Mouse (Mus musculus) intestine, embryonic 15.5 days (tissue): ENCODE data around the gene Gatad2b. TPM values are rescaled to one million over a fixed set of nuclear protein-coding genes. Genes with fewer than 3 reads are reported as not detected.

ENCODE experiments used
- ATAC-seq: fragments of 200-750 bp; cut with Nextera tagmentation; 2 replicates; pipeline ENCODE4 v1.8.0; 2017; ENCODE audit warnings: moderate TSS enrichment, moderate library complexity
- H3K27ac ChIP-seq: fragments of 300-500 bp; sonication (generic); 2 replicates; pipeline ENCODE4 v1.5.1; 2015; ENCODE audit warnings: mild to moderate bottlenecking, inconsistent platforms
- H3K27me3 ChIP-seq: fragments of 300-500 bp; sonication (generic); replicated peaks from 2 replicates; pipeline ENCODE4 v1.6.1; 2015; ENCODE audit warnings: inconsistent platforms
- H3K36me3 ChIP-seq: fragments of 300-500 bp; sonication (generic); 2 replicates; pipeline ENCODE4 v1.6.1; 2015; ENCODE audit warnings: inconsistent platforms
- H3K4me1 ChIP-seq: fragments of 300-500 bp; sonication (generic); replicated peaks from 2 replicates; pipeline ENCODE4 v1.6.1; 2015; ENCODE audit warnings: inconsistent platforms
- H3K4me2 ChIP-seq: fragments of 300-500 bp; sonication (generic); replicated peaks from 2 replicates; pipeline ENCODE4 v1.6.1; 2015; ENCODE audit warnings: mild to moderate bottlenecking, inconsistent platforms
- H3K4me3 ChIP-seq: fragments of 300-500 bp; sonication (generic); replicated peaks from 2 replicates; pipeline ENCODE4 v1.5.1; 2015; ENCODE audit warnings: inconsistent platforms
- H3K9ac ChIP-seq: fragments of 300-500 bp; sonication (generic); 2 replicates; pipeline ENCODE4 v1.6.1; 2015; ENCODE audit warnings: inconsistent platforms
- H3K9me3 ChIP-seq: fragments of 300-500 bp; sonication (generic); 2 replicates; pipeline ENCODE4 v1.6.1; 2016; ENCODE audit warnings: inconsistent platforms
- WGBS: fragments of 180-500 bp; shearing (Covaris S2); methylation state at CpG from one replicate; pipeline ENCODE4 v1.1.7; 2015; 5-methylcytosine and 5-hydroxymethylcytosine counted together
- polyA plus RNA-seq: library from polyadenylated mRNA; unstranded; fragments of >200 nt; fragmentation: Nextera tagmentation; extraction: Ambion mirVana; gene quantifications from 2 replicates; pipeline ENCODE4 v1.2.1, GENCODE M21; 2015

Gatad2b gene
- polyA plus RNA-seq, 1 experiment from 2014 or later: 9.0 TPM

- WGBS: 1% methylated on average over 55 of the region's 55 CpGs
- peaks cover 32% of the 10 kb centered on the region for H3K4me1 ChIP-seq
- H3K36me3 ChIP-seq: peaks cover 23% of the 10 kb centered on the region
- no peaks in the 10 kb centered on the region for H3K27me3 ChIP-seq
- peak; percentile 76 for ATAC-seq
- H3K4me2 ChIP-seq: peak within 1 kb of the TSS; percentile 98
- H3K9ac ChIP-seq: peak within 1 kb of the TSS; percentile 80
- H3K9me3 ChIP-seq: no peaks in the 10 kb centered on the region
- peak within 1 kb of the TSS; percentile 53 for H3K4me3 ChIP-seq
- H3K27ac ChIP-seq: peak within 1 kb of the TSS; percentile 36
Measured at GRCm38 (mm10) chr3:90389511-90390490, 96.8 kb downstream of the Gatad2b start, which contains the start of gene Slc27a3. Gene Slc27a3, minus strand, starts transcription at chr3:90389938.

- Histone ChIP-seq H3K27me3 (no peaks in the 10 kb centered on the region), H3K36me3 (peaks cover 23% of the 10 kb centered on the region), H3K4me1 (peaks cover 26% of the 10 kb centered on the region), H3K4me3 (no peak overlapping the region), H3K9ac (no peak overlapping the region), H3K4me2 (no peak overlapping the region), H3K9me3 (no peaks in the 10 kb centered on the region), H3K27ac (no peak overlapping the region)
- WGBS: 68% methylated on average over 4 of the region's 4 CpGs
- ATAC-seq: no peak
Measured at GRCm38 (mm10) chr3:90391004-90391403, 98.0 kb downstream of the Gatad2b start.

DNA sequence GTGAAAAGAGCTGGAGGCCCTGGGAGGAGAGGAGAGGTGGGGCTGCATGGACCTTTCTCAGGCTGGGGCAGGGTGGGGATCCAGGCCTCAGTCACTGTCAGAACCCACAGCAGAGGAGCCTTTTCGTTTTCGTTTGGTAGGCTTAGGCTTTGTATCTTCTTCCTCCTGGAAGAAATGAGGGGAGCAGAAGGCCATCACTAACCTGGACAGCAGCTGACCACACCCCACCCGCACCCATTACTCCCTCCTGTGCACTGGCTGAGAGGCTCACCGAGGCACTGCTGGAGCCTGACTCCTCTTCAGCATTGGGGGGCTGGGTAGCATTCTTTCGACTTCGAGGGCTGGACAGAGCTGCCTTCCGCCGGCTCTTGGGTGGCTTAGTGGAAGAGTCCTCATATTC, 99.0 kb downstream of the Gatad2b start:
- Histone ChIP-seq H3K9ac (no peak overlapping the region), H3K36me3 (peaks cover 30% of the 10 kb centered on the region), H3K27ac (no peak overlapping the region), H3K27me3 (no peaks in the 10 kb centered on the region), H3K4me3 (no peak overlapping the region), H3K4me1 (peaks cover 26% of the 10 kb centered on the region), H3K4me2 (no peak overlapping the region), H3K9me3 (no peaks in the 10 kb centered on the region)
- no peak for ATAC-seq
- WGBS: 88% methylated on average over 8 of the region's 8 CpGs

- no peaks in the 10 kb centered on the region for H3K27me3 ChIP-seq
- 93% methylated on average over 3 of the region's 3 CpGs for WGBS
- ATAC-seq: no peak
- H3K4me2 ChIP-seq: no peak overlapping the region
- no peak overlapping the region for H3K9ac ChIP-seq
- peaks cover 25% of the 10 kb centered on the region for H3K4me1 ChIP-seq
- peaks cover 31% of the 10 kb centered on the region for H3K36me3 ChIP-seq
- H3K27ac ChIP-seq: no peak overlapping the region
- H3K9me3 ChIP-seq: no peaks in the 10 kb centered on the region
- no peak overlapping the region for H3K4me3 ChIP-seq
Measured at GRCm38 (mm10) chr3:90392661-90393060, 99.7 kb downstream of the Gatad2b start.

DNA sequence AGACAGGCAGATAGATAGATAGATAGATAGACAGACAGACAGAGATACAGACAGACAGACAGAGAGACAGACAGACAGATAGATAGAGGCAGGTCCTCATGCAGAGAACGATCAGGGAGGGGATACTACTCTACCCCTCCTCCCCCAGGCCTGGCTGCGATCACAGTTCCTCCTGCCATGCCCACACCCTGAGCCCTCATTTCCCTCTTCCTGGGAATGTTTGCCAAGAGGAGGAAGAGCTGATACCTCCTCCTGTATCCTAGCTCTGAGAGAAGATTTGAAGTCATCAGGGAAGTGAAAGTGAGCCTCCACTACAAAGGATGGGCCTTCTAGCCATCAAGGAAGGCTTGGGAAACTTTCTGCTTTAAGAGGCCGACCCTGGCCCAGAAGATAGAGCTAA, 102.7 kb downstream of the Gatad2b start:
- H3K27me3 ChIP-seq: no peaks in the 10 kb centered on the region
- H3K9me3 ChIP-seq: no peaks in the 10 kb centered on the region
- peaks cover 52% of the 10 kb centered on the region for H3K36me3 ChIP-seq
- ATAC-seq: no peak
- no peak overlapping the region for H3K9ac ChIP-seq
- peaks cover 2% of the 10 kb centered on the region; the same call in 1 of the 2 replicates for H3K4me1 ChIP-seq
- WGBS: 71% methylated on average over 3 of the region's 3 CpGs
- H3K4me2 ChIP-seq: no peak overlapping the region
- H3K27ac ChIP-seq: no peak overlapping the region
- H3K4me3 ChIP-seq: no peak overlapping the region

DNA sequence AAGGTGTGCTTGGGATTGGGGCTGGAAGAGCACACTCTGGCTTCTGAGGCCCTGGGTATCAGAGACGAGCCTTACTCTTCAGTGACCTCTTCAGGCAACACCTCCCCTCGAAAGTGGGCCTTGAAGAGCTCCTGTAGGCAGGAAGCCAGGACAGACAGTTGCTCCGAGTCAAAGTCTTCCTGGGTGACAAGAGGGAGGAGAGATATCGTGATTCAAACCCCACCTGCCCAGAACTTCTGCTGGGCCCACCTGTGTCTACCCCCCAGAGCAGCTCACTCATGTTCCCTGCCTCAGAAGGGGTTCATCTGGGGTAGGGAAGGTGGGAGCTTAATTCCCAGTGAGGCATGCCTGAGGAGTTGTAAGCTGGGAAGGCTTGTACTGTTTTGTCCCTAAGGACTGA, 108.0 kb downstream of the Gatad2b start:
- Histone ChIP-seq H3K4me1 (no peaks in the 10 kb centered on the region), H3K27me3 (no peaks in the 10 kb centered on the region), H3K4me3 (no peak overlapping the region), H3K4me2 (no peak overlapping the region), H3K9ac (no peak overlapping the region), H3K9me3 (no peaks in the 10 kb centered on the region), H3K27ac (no peak overlapping the region), H3K36me3 (peaks cover 65% of the 10 kb centered on the region)
- 78% methylated on average over 4 of the region's 4 CpGs for WGBS
- no peak for ATAC-seq

DNA sequence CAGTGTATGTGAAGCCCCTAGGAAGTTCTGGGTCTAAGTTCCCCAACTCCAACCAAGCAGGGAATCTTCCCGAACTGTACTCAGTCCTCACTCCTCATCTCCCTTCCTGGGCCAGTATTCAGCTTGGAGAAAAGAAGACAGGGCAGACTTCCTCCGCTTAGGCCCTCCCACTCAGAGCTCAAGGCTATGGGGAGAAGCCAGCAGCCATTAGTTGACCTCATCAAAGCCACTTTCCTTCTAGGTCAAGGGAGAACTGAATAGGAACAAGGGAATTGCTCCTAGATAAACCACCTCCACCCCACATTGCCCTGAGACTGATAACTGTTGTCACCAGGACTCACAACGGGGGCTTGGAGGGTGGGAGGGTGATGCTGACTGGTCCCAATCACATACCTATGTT, 111.1 kb downstream of the Gatad2b start:
- no peaks in the 10 kb centered on the region for H3K4me1 ChIP-seq
- H3K4me3 ChIP-seq: no peak overlapping the region
- peaks cover 66% of the 10 kb centered on the region for H3K36me3 ChIP-seq
- no peak overlapping the region for H3K27ac ChIP-seq
- no peaks in the 10 kb centered on the region for H3K9me3 ChIP-seq
- no peaks in the 10 kb centered on the region for H3K27me3 ChIP-seq
- WGBS: 84% methylated on average over 3 of the region's 3 CpGs
- H3K4me2 ChIP-seq: no peak overlapping the region
- H3K9ac ChIP-seq: no peak overlapping the region
- no peak for ATAC-seq

- 58% methylated on average over 4 of the region's 4 CpGs for WGBS
- Histone ChIP-seq H3K36me3 (peaks cover 64% of the 10 kb centered on the region), H3K9ac (no peak overlapping the region), H3K4me1 (no peaks in the 10 kb centered on the region), H3K4me3 (no peak overlapping the region), H3K4me2 (no peak overlapping the region), H3K27ac (no peak overlapping the region), H3K9me3 (no peaks in the 10 kb centered on the region), H3K27me3 (no peaks in the 10 kb centered on the region)
- no peak for ATAC-seq
Measured at GRCm38 (mm10) chr3:90404609-90405008, 111.6 kb downstream of the Gatad2b start.

GRCm38 (mm10) chr3:90406414-90406813, 113.4 kb downstream of the Gatad2b start:
- H3K27me3 ChIP-seq: no peaks in the 10 kb centered on the region
- no peak for ATAC-seq
- no peaks in the 10 kb centered on the region for H3K9me3 ChIP-seq
- no peak overlapping the region for H3K4me3 ChIP-seq
- H3K4me1 ChIP-seq: no peaks in the 10 kb centered on the region
- H3K9ac ChIP-seq: no peak overlapping the region
- 95% methylated on average over 5 of the region's 5 CpGs for WGBS
- H3K27ac ChIP-seq: no peak overlapping the region
- peaks cover 48% of the 10 kb centered on the region for H3K36me3 ChIP-seq
- H3K4me2 ChIP-seq: no peak overlapping the region

- no peak overlapping the region for H3K27ac ChIP-seq
- peaks cover 32% of the 10 kb centered on the region for H3K36me3 ChIP-seq
- no peak overlapping the region for H3K4me3 ChIP-seq
- no peaks in the 10 kb centered on the region for H3K27me3 ChIP-seq
- no peaks in the 10 kb centered on the region for H3K4me1 ChIP-seq
- ATAC-seq: no peak
- H3K9me3 ChIP-seq: no peaks in the 10 kb centered on the region
- no peak overlapping the region for H3K9ac ChIP-seq
- no peak overlapping the region for H3K4me2 ChIP-seq
- WGBS: 91% methylated on average over 3 of the region's 3 CpGs
Measured at GRCm38 (mm10) chr3:90408721-90409120, 115.7 kb downstream of the Gatad2b start.

GRCm38 (mm10) chr3:90412312-90413010, 119.5 kb downstream of the Gatad2b start:
- H3K9me3 ChIP-seq: no peaks in the 10 kb centered on the region
- H3K36me3 ChIP-seq: peaks cover 22% of the 10 kb centered on the region
- H3K27ac ChIP-seq: no peak overlapping the region
- no peaks in the 10 kb centered on the region for H3K4me1 ChIP-seq
- 46% methylated on average over 5 of the region's 5 CpGs for WGBS
- H3K9ac ChIP-seq: no peak overlapping the region
- no peak overlapping the region for H3K4me2 ChIP-seq
- no peaks in the 10 kb centered on the region for H3K27me3 ChIP-seq
- peak; percentile 80; the same call in 1 of the 2 replicates for ATAC-seq
- no peak overlapping the region for H3K4me3 ChIP-seq

GRCm38 (mm10) chr3:90413011-90413396, 120.0 kb downstream of the Gatad2b start:
- Histone ChIP-seq H3K27ac (no peak overlapping the region), H3K27me3 (no peaks in the 10 kb centered on the region), H3K9me3 (no peaks in the 10 kb centered on the region), H3K4me3 (no peak overlapping the region), H3K36me3 (peaks cover 19% of the 10 kb centered on the region), H3K4me1 (no peaks in the 10 kb centered on the region), H3K4me2 (no peak overlapping the region), H3K9ac (no peak overlapping the region)
- no peak; the same call in 1 of the 2 replicates for ATAC-seq
- 47% methylated on average over 3 of the region's 3 CpGs for WGBS
